Mouse (Mus musculus): ENCODE results near the gene Fblim1. TPM values are rescaled to one million over a fixed set of nuclear protein-coding genes. Genes with fewer than 3 reads are reported as not detected.

The Fblim1 gene
- total and polyA plus RNA-seq, 2 experiments from 2014 or later, result 22.5 to 25.6 TPM

DNA sequence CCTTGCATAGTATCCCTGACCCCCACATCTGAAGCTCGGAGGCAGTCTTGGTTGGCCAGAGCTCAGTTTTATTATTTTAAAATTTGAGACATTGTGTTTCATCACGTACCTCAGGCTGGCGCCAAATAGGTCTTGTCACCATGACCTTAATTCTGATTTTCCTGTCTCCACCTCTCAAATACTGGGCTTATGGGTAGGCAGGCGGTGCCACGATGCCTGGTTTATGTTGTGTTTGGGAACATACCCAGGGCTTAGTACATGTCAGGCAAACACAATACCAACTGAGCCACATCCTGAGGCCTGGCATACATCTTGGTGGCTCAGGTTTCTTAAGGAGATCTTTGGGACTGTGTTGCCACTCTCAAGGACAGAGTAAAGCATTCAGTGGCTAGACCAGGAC is 16.7 kb upstream of the Fblim1 start:
- DNase-seq (ENCODE audit: low spot score) (no peak), ATAC-seq (no peak)
- WGBS, result 86% methylated on average over 5 of the region's 5 CpGs

DNA sequence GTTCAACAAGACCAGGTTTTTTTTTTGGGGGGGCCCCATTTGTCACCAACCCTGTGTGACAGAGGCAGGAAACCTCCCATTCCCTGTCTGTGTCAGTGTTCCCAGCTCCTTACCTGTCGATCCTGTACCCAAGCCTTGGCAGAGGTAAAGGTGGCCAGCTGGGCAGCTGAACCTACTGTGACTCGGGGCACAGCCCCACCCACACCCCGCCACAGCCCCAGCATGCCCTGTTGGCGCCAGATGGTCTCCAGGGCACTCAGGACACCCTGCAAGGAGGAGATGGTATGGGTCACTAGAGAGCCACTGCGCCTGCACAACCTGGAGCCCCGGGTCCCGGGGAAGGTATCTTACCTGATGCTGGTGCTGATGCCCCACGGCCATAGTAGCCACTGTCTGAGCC is 16.2 kb upstream of the Fblim1 start:
- Histone ChIP-seq H3K4me2 (ENCODE audit: low read depth, low read length) (no peak overlapping the region), H3K9ac (replicated peaks; ENCODE audit: low read length) (no peak overlapping the region), H3K9me3 (ENCODE audit: low read length) (no peaks in the 10 kb centered on the region), H3K27ac (no peak overlapping the region), H3K27me3 (ENCODE audit: insufficient read depth, low read length) (no peaks in the 10 kb centered on the region), H3K36me3 (ENCODE audit: insufficient read depth, low read length) (peaks cover 13% of the 10 kb centered on the region), H3K4me3 (ENCODE audit: low read length) (no peak overlapping the region), H3K4me1 (ENCODE audit: insufficient read depth, low read length) (peaks cover 11% of the 10 kb centered on the region)
- DNase-seq (ENCODE audit: low spot score) (no peak), ATAC-seq (no peak)
- no peak for TF ChIP-seq CTCF (IDR thresholded peaks at IDR 0.05; ENCODE audit: low read depth)
- 79% methylated on average over 8 of the region's 8 CpGs for WGBS

More for the DNA sequence above, 16.7 kb upstream of the Fblim1 start:
- Histone ChIP-seq H3K27me3 (ENCODE audit: insufficient read depth, low read length) (no peaks in the 10 kb centered on the region), H3K4me1 (ENCODE audit: insufficient read depth, low read length) (peaks cover 6% of the 10 kb centered on the region), H3K4me2 (ENCODE audit: low read depth, low read length) (0 out of 2 replicates have a peak overlapping the region, but pooled peaks have one; percentile 7), H3K4me3 (ENCODE audit: low read length) (no peak overlapping the region), H3K36me3 (ENCODE audit: insufficient read depth, low read length) (peaks cover 16% of the 10 kb centered on the region), H3K9me3 (ENCODE audit: low read length) (no peaks in the 10 kb centered on the region), H3K9ac (replicated peaks; ENCODE audit: low read length) (no peak overlapping the region), H3K27ac (peak overlapping the region; percentile 70; the same call in 1 of the 2 replicates)
- TF ChIP-seq CTCF (IDR thresholded peaks at IDR 0.05; ENCODE audit: low read depth), result no peak

- Histone ChIP-seq H3K9ac (replicated peaks; ENCODE audit: low read length) (no peak overlapping the region), H3K27me3 (ENCODE audit: insufficient read depth, low read length) (no peaks in the 10 kb centered on the region), H3K4me2 (ENCODE audit: low read depth, low read length) (no peak overlapping the region), H3K27ac (no peak overlapping the region), H3K9me3 (ENCODE audit: low read length) (no peaks in the 10 kb centered on the region), H3K4me1 (ENCODE audit: insufficient read depth, low read length) (peaks cover 11% of the 10 kb centered on the region), H3K4me3 (ENCODE audit: low read length) (no peak overlapping the region), H3K36me3 (ENCODE audit: insufficient read depth, low read length) (peaks cover 7% of the 10 kb centered on the region)
- no peak for TF ChIP-seq CTCF (IDR thresholded peaks at IDR 0.05; ENCODE audit: low read depth)
- WGBS, result 78% methylated on average over 8 of the region's 8 CpGs
- ATAC-seq, result no peak
- DNase-seq (ENCODE audit: low spot score), result no peak
Observed at GRCm38 (mm10) chr4:141621297-141621696, 15.4 kb upstream of the Fblim1 start.

DNA sequence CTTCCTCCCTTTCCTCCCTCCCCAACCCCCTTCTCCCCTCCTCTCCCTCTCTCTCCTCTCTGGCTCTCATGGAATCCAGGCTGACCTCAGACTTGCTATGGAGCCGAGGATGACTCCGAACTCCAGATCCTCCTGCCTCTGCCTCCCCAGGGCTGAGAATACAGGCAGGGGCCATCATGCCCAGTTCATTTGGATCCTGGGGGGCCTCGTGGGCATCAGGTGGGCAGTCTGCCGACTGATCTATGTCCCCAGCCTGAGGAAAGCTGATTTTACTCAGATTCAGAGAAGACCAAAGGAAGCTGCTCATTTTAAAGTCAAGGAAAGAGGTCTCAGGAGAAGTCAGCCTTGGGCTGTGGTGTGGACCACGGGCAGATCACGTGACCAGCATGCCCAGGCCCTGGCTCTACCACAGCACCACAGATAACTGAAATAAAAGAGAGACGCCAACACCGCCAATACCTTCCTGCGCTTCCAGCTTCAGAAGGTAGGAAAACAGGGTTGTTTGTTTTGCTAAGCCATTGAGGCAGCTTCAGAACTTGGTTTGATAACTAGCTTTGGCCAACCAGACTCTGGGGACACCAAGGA is 13.5 kb upstream of the Fblim1 start:
- 87% methylated on average over 9 of the region's 9 CpGs for WGBS
- Histone ChIP-seq H3K27me3 (ENCODE audit: insufficient read depth, low read length) (no peaks in the 10 kb centered on the region), H3K27ac (no peak overlapping the region), H3K4me2 (ENCODE audit: low read depth, low read length) (no peak overlapping the region), H3K36me3 (ENCODE audit: insufficient read depth, low read length) (no peaks in the 10 kb centered on the region), H3K4me1 (ENCODE audit: insufficient read depth, low read length) (peaks cover 11% of the 10 kb centered on the region), H3K4me3 (ENCODE audit: low read length) (no peak overlapping the region), H3K9ac (replicated peaks; ENCODE audit: low read length) (no peak overlapping the region), H3K9me3 (ENCODE audit: low read length) (no peaks in the 10 kb centered on the region)
- TF ChIP-seq CTCF (IDR thresholded peaks at IDR 0.05; ENCODE audit: low read depth), result no peak
- DNase-seq (ENCODE audit: low spot score), result no peak
- ATAC-seq, result no peak

- TF ChIP-seq CTCF (IDR thresholded peaks at IDR 0.05; ENCODE audit: low read depth), result peak; percentile 76
- H3K27ac ChIP-seq, result no peak within 1 kb of the TSS
- H3K4me1 ChIP-seq (ENCODE audit: insufficient read depth, low read length), result peaks cover 11% of the 10 kb centered on the region
- no peaks in the 10 kb centered on the region for H3K27me3 ChIP-seq (ENCODE audit: insufficient read depth, low read length)
- no peaks in the 10 kb centered on the region for H3K9me3 ChIP-seq (ENCODE audit: low read length)
- DNase-seq (ENCODE audit: low spot score) (peak; percentile 71), ATAC-seq (0 out of 2 replicates have a peak, but pooled peaks have one; percentile 11)
- H3K4me3 ChIP-seq (ENCODE audit: low read length), result no peak within 1 kb of the TSS
- WGBS, result 30% methylated on average over 20 of the region's 20 CpGs
- H3K36me3 ChIP-seq (ENCODE audit: insufficient read depth, low read length), result no peaks in the 10 kb centered on the region
- no peak within 1 kb of the TSS for H3K9ac ChIP-seq (replicated peaks; ENCODE audit: low read length)
- peak within 1 kb of the TSS; percentile 50 for H3K4me2 ChIP-seq (ENCODE audit: low read depth, low read length)
Observed at GRCm38 (mm10) chr4:141618565-141619243, 12.8 kb upstream of the Fblim1 start, which contains the start of gene Tmem82. TSS of gene Tmem82 (minus strand) at chr4:141618633.

- Histone ChIP-seq H3K36me3 (ENCODE audit: insufficient read depth, low read length) (no peaks in the 10 kb centered on the region), H3K4me3 (ENCODE audit: low read length) (no peak overlapping the region), H3K9ac (replicated peaks; ENCODE audit: low read length) (no peak overlapping the region), H3K27me3 (ENCODE audit: insufficient read depth, low read length) (no peaks in the 10 kb centered on the region), H3K27ac (no peak overlapping the region), H3K4me1 (ENCODE audit: insufficient read depth, low read length) (peaks cover 8% of the 10 kb centered on the region), H3K9me3 (ENCODE audit: low read length) (no peaks in the 10 kb centered on the region), H3K4me2 (ENCODE audit: low read depth, low read length) (peak overlapping the region; percentile 50)
- DNase-seq (ENCODE audit: low spot score) (no peak), ATAC-seq (no peak)
- 16% methylated on average over 22 of the region's 22 CpGs for WGBS
- TF ChIP-seq CTCF (IDR thresholded peaks at IDR 0.05; ENCODE audit: low read depth), result no peak
Observed at GRCm38 (mm10) chr4:141617863-141618564, 12.1 kb upstream of the Fblim1 start.
